Mouse (Mus musculus) ES-E14 (cell line): ENCODE results near the gene Nxn.

Experiments
- CHD2 ChIP-seq: IDR thresholded peaks from 2 replicates; pipeline ENCODE4 v1.6.1; 2014; ENCODE audit warnings: mild to moderate bottlenecking, low read depth, low read length, inconsistent platforms
- HCFC1 ChIP-seq: IDR thresholded peaks from 2 replicates; pipeline ENCODE4 v1.6.1; 2012; ENCODE audit warnings: low read length, inconsistent platforms, borderline replicate concordance; ENCODE audit not compliant: insufficient read depth
- MAFK ChIP-seq: IDR thresholded peaks from 2 replicates; pipeline ENCODE4 v1.6.1; 2014; ENCODE audit warnings: mild to moderate bottlenecking, low read depth, low read length, inconsistent platforms; ENCODE audit not compliant: insufficient read depth
- ZC3H11A ChIP-seq: IDR thresholded peaks from 2 replicates; pipeline ENCODE4 v1.6.1; 2012; ENCODE audit warnings: low read depth, mild to moderate bottlenecking, inconsistent platforms, low read length, borderline replicate concordance
- ZNF384 ChIP-seq: IDR thresholded peaks from 2 replicates; pipeline ENCODE4 v1.6.1; 2012; ENCODE audit warnings: low read depth, low read length, inconsistent platforms

DNA sequence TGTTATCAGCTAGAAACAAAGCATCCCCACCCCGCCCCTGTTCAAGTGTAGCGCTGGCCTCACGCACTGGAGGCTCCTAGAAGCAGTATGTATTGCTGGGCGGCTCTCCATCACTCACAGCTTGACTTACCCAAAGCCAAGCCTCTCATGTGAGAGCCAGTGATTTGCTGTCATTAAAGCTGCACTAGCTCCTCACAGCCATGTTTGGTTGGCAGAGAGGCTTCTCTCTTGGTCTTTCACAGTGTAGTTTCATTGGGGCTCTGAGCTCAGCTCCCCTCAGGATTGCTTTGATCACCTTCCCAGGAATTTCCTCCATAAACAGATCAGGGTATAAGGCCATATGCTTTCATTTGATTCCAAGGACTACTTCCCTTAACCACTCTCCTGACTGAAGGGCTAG is 14.3 kb upstream of the Nxn start:
- TF ChIP-seq MAFK, result no peak
- TF ChIP-seq HCFC1, result no peak
- no peak for TF ChIP-seq ZC3H11A
- TF ChIP-seq CHD2, result no peak
- TF ChIP-seq ZNF384, result no peak
